Mouse (Mus musculus): ENCODE results near the gene C1rl.
"Not testable (repeated sequence)": the region's sequence is repeated elsewhere in the genome, so short reads cannot be mapped to it uniquely, and the experiment has no call there.

DNA sequence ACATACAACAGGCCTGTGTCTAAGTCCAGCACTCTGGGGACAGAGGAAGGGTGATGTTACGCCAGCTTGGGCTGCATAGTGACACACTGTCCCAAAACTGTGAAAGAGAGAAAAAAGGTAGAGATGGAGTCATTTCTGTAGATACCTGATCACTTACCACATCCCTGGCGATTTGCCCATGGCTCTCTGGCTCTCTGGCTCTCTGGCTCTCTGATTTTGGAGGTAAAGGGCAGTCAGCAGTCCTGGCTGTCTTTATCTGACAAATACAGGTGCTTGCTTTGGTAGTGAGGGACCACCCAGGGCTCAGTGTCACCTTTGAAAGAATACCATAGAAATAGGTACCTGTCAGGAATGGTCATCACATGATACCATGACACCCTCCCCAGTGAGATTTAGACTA is 48.3 kb downstream of the C1rl start:
- not testable (repeated sequence) for TF ChIP-seq POLR2A (IDR thresholded peaks at IDR 0.05; ENCODE audit: low read depth, low read length); CTCF (IDR thresholded peaks at IDR 0.05; ENCODE audit: extremely low read depth, insufficient read length, insufficient replicate concordance, low read depth, low read length)

Data from small intestine, adult 2 months (tissue).